10 mouse cellular contexts compared by ENCODE assay signal in the genomic region with DNA sequence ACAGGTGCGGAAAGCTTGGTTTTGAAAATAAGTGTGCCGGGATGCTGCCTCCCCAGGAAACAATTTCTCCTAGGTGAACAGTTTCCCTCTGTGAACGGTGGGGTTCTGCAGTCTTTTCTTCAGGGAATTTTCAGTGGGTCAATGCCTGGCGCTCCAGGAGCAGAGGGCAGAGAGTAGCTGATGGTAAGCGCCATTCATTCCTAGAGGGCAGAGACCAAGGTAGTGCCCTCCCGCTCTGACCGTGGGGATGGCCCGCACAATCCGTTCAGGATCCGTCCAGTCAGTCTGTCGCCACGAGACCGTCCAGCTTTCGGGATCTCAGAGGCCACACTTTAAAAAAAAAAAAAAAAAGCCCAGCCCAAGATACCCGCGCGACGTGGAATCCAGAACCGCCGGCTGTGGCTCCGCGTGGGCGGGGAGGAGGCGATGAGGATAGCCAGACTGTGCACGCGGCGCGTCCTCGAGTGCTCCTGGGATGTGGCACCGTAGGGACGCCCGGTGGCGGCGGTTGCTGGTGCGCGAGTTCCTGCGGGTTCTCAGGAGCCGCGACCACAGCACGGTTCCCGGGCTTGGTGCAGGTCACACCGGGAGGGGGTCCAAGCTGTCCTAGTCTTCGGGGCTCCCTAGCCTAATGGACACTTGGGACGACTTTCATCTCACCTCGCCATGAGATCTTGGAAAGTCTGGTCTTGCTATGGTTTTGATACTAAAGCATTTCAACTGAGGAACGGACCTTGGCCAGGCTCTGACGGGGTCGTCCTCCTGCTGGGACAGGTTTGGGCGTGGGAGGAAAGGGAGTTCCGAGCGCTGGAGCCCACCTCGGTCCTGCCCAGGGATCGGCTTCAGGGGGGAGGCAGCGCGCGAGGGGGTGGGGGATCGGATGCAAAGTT. TPM values are rescaled to one million over a fixed set of nuclear protein-coding genes. Genes with fewer than 3 reads are reported as not detected.
DNase-seq lines count a peak whose midpoint lies in the region; ATAC-seq lines count a peak whose summit lies in the region.
"Had no signal": no experiment of that assay in that cellular context is flagged by ENCODE, and none has a peak within 500 bp of the region (broad histone marks: within the 10 kb centered on the region; RNA-seq: fewer than 3 reads in every experiment).

No protein-coding gene starts in this region.

- peak; percentile 87 for DNase-seq in heart, adult 11 months
- DNase-seq in heart, postnatal 36 days, result no peak
- DNase-seq in Muller cell, postnatal 12 days (ENCODE audit: inconsistent ontology term), result peak; percentile 12
- DNase-seq in heart, postnatal 4 days, result peak; percentile 20
- DNase-seq in layer of hippocampus, adult 8-10 months (ENCODE audit: low spot score in 2 of 2), result no peak
- no peak for DNase-seq in c-Kit-positive CD71-positive TER-119-positive erythroid progenitor cells, embryonic 14.5 days (ENCODE audit: low spot score)
- no peak for DNase-seq in cerebellum, adult 9-10 months

- 1% methylated on average over 57 of the region's 57 CpGs for WGBS in midbrain, embryonic 13.5 days

- H3K9me3 ChIP-seq in midbrain, embryonic 13.5 days, result no peaks in the 10 kb centered on the region

- H3K36me3 ChIP-seq in midbrain, embryonic 13.5 days, result no peaks in the 10 kb centered on the region

- H3K9ac ChIP-seq in midbrain, embryonic 13.5 days (replicated peaks), result no peak overlapping the region

- peaks cover 74% of the 10 kb centered on the region for H3K27me3 ChIP-seq in midbrain, embryonic 13.5 days

- intact Hi-C loops in heart, postnatal 36 days (cut with DNase I), result loop anchor here (10.0 kb wide), 1 partner anchor 708 kb away; no protein-coding TSS in a partner anchor

- no peak overlapping the region for H3K27ac ChIP-seq in midbrain, embryonic 13.5 days
- H3K27ac ChIP-seq: macrophage had no signal

- peaks cover 31% of the 10 kb centered on the region for H3K4me1 ChIP-seq in midbrain, embryonic 13.5 days (replicated peaks)

- ATAC-seq in midbrain, embryonic 13.5 days, result peak; percentile 37; the same call in 1 of the 2 replicates

- peak overlapping the region; percentile 21 for H3K4me3 ChIP-seq in midbrain, embryonic 13.5 days (replicated peaks)

- H3K4me2 ChIP-seq in midbrain, embryonic 13.5 days (replicated peaks), result peak overlapping the region; percentile 36

RNA-seq across cellular contexts. Expression of a gene that starts 3.7 kb away (rescaled TPM):
- not detected for total RNA-seq in heart, postnatal 36 days (2021)
- not detected for total RNA-seq in heart, postnatal 4 days (2021)
- 0.10 and 0.13 TPM in 2 replicates for polyA plus RNA-seq in midbrain, embryonic 13.5 days (2015; fragmentation: Nextera tagmentation; extraction: Ambion mirVana)
- total RNA-seq in layer of hippocampus, adult 8-10 months (2022), result not detected
- polyA plus RNA-seq: C2C12, macrophage had no signal

RNA-seq across cellular contexts. Expression of a gene that starts 21.8 kb away (rescaled TPM):
- 1,000 to 10,000 TPM in 1 of 2 experiments, 100 to 1,000 TPM in 1; 986 to 1,083 TPM for total RNA-seq in heart, postnatal 36 days (2021)
- total RNA-seq in heart, postnatal 4 days (2021), result 100 to 1,000 TPM; 851 to 876 TPM
- polyA plus RNA-seq in midbrain, embryonic 13.5 days (2015; fragmentation: Nextera tagmentation; extraction: Ambion mirVana), result 227 and 245 TPM in 2 replicates
- 100 to 1,000 TPM; 158 to 199 (median 174) TPM for total RNA-seq in layer of hippocampus, adult 8-10 months (2022)

RNA-seq across cellular contexts. Expression of a gene that starts 35.6 kb away (rescaled TPM):
- total RNA-seq in heart, postnatal 36 days (2021), result 100 to 1,000 TPM in 1 of 2 experiments, 10 to 100 TPM in 1; 93.2 to 109 TPM
- total RNA-seq in heart, postnatal 4 days (2021), result 100 to 1,000 TPM; 103 to 110 TPM
- 0.30 and 0.31 TPM in 2 replicates for polyA plus RNA-seq in midbrain, embryonic 13.5 days (2015; fragmentation: Nextera tagmentation; extraction: Ambion mirVana)
- 1 to 10 TPM; 4.2 to 6.2 (median 5.7) TPM for total RNA-seq in layer of hippocampus, adult 8-10 months (2022)

Comparison
In these comparisons a context has a peak if more than half of its experiments do, and no peak if none do; other contexts are left out.
1. DNase-seq: peak in heart, adult 11 months (single experiment), Muller cell, postnatal 12 days (single experiment) and heart, postnatal 4 days (single experiment); none in heart, postnatal 36 days (0 of 2), layer of hippocampus, adult 8-10 months (0 of 2), c-Kit-positive CD71-positive TER-119-positive erythroid progenitor cells, embryonic 14.5 days (single experiment) and cerebellum, adult 9-10 months (single experiment).
2. RNA of a gene that starts 21.8 kb away (total RNA-seq): 986 to 1,083 TPM in heart, postnatal 36 days and 851 to 876 TPM in heart, postnatal 4 days; 158 to 199 TPM in layer of hippocampus, adult 8-10 months; every median in the first group is over 4 times any median in the second.
3. RNA of a gene that starts 35.6 kb away (total RNA-seq): 103 to 110 TPM in heart, postnatal 4 days and 93.2 to 109 TPM in heart, postnatal 36 days; 4.2 to 6.2 TPM in layer of hippocampus, adult 8-10 months; every median in the first group is over 10 times any median in the second.